Mouse (Mus musculus) 3T3-L1 (cell line): ENCODE results near the gene Opcml.

Experiments used
- DNase-seq: peaks from one replicate; pipeline ENCODE4 v3.0.0-alpha.2; 2015; ENCODE audit warnings: low read depth, low spot score

The Opcml gene

DNA sequence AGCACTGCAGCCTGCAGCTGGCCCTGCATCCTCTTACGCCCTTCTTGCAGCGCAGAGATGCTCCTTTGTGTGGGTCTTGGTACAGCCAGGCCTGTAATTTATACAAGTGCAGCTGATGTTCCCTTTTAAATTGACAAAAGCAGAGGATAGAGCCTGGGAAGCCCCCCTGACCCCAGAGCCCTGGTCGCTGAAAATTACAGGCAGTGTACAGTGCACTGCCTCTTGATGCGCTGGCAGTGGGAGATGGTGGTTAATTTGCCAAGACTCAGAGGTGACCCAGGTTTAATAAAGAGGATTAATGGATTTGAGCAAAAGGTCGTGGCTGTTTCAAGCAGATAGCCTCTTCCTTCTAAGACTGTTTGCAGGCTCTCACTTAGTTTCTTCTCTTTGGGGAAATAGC lies 39.9 kb downstream of the Opcml start:
- no peak for DNase-seq

DNA sequence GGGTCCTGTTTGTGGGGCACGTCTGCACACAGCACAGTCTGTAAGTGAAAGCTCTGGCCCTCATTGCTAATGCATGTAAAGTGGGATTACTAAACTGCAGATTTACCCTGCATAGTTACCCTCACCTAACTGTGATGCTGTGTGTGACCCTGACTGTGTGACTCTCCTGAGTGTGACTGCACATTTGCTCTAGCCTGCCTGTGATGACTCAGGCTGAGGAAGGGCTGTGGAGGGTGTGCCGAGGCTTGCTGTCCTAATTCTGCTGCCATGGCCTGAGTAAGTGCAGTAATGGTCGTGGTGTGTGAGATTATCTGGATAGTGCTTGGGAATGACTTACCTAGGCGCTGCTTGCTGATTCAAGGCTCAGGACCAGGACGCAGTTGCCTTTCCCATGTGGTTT lies 52.2 kb downstream of the Opcml start:
- DNase-seq = peak; percentile 16

DNA sequence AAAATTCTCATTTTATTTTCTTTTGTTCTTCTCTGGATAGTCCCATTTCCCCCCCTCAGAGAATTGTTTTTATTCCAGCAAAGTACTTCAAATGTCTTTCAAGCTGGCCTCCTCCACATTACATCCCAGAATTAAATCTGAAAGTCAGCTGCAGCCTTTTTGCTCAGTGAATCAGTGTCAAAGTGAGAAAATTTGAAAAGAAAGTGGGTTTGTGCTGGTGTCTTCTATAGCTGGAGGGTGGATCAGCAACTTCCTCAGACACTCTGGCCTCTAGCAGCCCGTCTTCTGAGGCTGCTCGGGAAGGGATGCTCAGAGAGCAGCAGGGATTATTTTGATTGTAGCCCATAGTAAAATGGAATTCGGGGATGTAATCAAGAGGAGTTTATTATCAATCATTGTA lies 81.0 kb downstream of the Opcml start:
- no peak for DNase-seq

DNA sequence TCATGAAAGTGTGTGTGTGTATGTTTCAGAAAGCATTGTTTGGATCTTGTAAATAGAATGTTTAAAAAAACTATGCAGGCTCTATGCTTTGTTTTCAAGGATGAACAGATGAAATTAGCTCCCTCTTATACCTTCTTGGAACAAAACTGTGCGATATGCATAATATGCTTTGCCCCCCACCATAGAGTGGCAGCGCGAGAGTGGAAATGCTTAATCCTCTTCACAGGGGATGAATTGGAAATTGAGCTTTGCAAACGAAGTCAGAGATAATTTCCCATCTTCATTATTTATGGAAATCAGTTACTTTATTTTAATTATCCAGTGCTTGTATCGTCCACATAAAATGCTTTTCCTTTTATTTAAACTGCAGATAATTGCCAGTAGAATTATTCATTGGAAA lies 99.1 kb downstream of the Opcml start:
- no peak for DNase-seq

DNA sequence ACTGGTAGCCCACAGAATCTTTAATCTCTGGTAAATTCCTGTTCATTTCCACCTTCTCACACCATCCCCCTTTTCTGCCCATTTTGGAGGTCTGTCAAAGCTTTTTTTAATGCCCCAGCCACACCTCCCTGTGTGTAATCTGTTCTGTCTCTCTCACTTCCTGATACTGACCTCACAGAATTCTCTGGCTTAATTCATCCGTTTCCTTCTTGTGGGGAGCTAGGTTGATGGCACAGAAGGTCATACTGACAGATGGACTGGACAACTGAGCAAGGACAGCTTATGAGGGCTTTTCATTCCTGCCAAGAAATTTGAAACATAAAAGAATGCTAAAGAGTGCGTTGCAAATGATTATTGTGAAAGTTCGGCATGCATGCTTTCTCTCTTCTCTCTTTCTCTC lies 126.7 kb downstream of the Opcml start:
- DNase-seq = no peak

DNA sequence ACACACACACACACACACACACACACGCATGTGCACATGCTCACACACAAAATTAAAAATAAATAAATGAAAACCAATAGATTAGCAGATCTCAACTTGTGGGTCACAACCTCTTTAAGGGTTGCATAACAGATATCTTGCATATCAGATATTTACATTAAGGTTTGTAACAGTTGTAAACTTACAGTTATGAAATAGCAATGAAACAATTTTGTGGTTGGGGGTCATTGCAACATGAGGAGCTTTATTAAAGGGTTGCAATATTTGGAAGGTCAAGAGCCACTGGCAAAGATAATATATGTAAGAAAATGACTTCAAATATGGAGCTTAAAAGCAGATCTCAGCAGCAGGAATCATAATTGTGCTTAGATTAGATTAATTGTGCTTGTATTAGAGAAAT lies 132.9 kb downstream of the Opcml start:
- no peak for DNase-seq

DNA sequence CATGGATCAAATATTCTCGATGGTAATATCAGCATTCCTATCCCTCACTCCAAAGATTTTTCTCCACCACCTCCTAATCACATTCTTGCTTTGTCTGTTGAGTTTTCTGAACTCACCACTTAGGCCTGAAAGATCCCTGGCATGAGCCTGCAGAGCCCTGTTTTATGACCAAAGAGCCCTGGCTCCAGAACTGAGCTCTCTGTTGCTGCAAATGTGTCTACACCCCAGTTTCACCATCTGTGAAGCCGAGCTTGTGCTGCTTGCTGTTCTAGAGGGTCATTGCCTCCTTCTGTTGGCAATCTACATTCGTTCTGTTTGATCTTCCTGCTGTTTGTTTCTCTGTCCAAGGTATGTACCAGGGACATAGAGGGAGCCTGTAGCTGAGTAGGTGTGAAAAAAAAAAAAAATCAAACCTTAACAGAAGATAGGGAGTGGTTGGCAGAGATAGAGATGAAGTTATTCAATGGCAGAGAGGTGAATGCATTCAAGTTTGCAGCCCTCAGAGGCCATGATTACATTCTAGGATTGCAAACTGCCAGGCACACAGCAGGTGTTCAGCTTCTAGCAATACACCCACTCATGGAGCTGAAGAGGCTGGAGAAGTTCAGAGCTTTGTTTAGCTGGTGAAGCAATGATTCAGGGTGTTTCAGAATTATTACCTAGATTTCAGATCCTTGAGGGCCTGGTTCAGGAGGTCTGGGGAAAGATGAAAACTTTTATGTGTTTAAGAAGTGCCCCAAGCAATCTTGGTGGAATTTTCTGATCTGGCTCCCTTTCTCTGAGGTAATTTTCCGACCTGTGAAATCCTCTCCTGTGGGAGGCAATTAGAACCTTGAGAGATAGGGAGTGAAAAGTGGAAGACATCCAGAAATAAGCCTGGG lies 133.6 kb downstream of the Opcml start:
- no peak for DNase-seq

DNA sequence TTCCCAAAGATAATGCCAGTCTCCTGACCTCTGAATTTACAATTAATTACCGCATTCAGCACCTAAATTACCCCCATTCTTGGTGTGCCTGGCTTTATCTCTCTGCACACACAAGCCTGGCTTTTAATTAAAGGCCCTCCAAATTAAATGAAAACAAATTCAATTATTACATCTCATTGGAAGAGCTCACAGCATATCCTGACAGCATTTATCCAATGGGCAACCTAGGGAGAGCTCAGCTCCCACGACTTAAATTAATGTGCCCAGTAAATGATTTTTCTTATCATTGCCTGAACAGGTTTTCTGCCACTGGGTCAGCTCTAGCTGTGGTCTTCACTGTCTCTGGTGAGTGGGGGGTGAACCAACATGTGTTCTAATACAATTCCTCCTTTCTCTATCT lies 135.1 kb downstream of the Opcml start:
- no peak for DNase-seq

DNA sequence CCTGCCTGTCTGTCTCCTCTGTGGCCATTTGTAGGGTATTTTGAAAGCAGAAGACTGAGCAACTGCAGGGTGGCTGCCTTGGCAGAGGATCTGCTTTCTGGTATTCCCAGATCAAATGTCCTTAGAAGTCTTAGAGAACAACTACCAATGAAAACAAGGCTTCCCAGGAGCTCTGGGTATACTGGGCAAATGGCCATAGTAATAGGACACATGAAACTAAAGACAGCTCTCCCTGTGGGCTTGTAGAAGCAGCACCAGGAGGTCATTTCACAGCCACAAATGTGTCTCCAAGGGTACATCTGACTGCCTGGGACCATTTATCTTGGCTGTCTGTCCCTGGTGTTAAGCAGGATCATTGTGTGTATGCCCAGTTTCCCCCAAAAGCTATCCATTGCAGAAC lies 146.7 kb downstream of the Opcml start:
- peak; percentile 36 for DNase-seq

DNA sequence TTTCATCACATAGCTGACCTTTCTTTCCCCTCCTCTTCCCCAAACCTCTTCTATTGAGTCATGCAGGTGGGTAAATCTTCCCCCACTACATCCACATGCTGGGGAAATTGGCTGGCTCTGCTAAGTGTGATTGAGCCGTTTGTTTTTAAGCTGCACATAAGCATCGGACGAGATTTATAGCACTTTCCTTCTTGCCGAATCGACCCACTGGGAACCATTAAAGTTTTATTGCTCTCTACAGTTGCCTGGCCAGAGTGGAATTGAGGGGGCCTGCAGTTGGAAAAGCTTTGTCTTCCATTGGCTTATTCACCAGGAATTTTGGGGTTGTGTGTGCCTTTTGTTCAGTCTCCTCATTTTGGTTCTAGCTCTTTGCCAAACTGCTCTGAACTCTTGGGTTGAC lies 147.1 kb downstream of the Opcml start:
- no peak for DNase-seq

DNA sequence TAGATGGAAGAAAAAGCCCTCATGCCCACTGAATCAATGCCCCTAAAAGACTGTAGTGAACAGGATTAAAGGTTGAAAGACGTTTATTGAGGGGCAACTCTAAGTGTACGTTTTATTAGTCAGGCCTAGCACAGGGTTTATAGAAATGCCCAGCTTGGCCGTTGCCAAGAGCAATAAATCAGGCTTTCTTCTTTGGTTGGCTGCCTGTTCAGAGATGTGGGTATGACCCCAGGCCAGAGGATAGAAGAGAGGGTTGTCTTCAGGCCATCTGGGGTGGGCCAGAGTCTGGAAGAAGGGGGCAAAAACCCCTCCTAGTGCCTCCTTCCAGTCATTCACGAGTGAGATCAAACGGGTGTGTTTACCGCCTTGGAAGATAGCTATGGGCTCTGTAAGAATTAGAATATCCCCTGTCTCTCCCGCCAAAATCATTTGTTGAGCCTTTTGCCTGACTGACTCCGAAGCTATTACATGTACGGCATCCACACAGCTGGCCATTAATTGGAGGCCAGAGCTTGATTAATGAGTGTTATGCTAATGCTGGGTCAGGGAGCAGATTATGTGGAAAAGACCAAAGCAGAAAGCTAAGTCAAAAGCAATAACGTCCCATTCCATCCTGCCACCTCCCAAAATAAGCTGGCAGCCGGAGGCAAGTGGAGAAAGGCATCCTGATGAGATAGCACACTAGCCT lies 154.9 kb downstream of the Opcml start:
- no peak for DNase-seq

DNA sequence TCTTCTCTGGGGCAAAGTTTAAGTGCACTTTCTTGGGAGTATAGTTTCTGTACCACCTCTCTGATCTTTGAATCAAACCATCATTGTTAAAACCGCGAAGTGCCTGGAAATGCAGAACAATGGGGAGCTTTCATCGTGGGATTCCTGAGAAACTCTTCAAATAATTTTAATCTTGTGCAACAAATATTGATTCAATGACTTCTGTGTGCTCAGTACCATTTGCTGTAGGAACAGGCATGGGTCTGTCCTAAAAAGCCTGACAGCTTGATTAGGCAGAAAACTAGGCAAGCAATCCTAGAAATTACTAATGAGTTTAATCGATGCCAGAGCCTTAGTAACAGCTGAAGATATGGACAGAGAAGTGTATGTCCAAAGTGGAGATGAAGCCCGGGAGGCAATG lies 160.5 kb downstream of the Opcml start:
- DNase-seq = no peak

DNA sequence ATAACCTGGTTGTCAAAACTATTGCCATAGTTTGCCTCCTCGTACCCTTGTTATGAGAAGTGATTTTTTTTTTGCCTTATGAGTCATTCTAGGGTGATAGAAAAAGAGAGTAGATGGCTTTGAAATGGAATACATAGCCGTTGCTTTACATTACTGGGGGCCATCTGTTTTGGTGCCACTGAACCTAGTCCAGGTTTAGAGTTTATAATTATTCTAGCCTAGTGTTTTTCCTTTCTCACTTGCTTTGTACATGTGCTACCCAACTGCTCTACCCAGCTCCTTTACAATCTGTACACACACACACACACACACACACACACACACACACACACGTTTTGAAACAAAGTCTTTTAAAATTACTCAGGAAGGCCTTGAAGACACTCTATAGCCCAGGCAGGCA lies 171.1 kb downstream of the Opcml start:
- DNase-seq = no peak

DNA sequence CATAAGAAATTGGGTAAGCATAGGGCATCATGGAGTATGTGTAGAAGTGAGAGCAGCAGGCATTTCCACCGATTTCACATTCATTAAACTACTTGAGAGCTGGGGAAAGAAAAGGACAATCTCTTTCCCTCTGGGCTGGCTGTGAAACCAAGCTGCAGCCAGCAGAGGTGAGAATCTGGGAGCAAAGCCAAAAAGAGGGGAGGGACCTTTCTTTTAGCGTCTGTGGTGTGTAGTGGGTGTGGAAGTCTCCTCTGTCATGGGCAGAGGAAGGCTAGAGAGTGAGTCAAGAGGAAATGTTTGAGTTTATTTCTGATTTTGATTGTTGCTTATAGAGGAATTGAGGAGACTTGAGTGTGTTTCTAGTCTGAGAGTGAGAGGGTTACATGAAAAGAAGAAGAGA lies 172.8 kb downstream of the Opcml start:
- DNase-seq = peak; percentile 62

DNA sequence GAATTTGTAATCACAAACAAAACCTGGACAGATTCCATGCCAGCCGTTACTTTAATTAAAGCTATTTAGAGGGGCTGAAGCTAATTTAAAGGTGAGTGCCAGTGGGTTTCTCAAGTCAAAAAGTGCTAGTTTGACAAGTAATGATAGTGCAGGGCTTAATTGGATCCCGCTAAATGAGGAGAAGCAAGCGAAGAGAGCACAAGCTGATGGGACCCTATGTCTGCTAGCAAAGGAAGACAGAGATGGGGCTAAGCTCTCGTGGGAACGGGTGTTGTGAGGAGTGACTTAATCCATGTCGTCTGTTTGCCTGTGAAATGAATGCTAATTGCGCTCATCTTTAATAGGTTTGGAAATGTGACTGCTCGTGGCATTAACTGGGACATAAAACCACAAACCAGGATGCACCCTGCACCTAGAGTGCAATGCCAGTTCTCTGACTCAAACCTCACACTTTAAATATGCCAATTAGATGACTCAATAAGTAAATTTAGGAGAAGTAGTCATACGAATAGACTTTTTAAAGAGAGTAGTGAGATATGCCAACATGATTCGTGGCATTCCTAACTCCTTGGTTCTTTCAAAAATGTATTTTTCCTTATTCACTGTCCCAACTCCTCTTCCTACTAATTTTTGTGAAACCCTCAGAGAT lies 174.5 kb downstream of the Opcml start:
- DNase-seq = peak; percentile 72

DNA sequence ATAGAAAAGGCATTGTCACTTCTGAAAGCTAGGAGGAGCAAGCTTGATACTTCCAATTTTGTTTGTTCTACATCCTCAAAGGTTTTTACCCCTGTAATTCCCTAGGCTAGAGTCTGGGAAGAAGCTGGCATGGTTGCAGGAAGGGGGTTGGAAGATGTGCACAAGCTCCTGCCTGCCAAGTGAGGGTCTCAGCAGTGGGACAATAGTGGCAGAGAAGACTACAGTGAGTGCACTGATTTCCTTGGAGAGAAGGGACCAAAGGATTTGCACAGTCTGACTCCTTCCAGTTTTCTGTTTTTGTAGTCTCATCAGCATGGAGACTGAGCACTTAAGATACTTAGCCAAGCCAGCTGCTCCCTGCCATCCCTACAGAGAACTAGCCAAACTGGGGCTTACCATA lies 177.7 kb downstream of the Opcml start:
- DNase-seq = no peak

DNA sequence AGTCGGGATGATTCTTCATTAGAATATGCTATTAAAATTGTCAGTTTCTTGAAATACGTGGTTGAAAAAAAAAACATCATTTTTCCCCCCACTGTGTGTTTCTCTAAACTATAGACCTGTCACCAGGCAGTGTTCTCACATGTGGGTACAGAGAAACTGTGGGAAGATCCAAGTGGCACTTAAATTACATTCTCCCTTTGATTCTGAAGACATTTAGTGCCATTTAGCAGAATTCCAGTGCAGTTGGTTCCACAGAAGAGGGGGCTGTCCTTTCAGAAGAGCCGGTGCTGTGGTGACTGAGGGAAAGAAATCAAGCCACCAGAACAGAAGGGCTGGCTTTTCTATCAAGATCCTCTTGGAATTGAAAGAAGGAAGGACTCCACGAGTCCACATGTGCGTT lies 181.7 kb downstream of the Opcml start:
- no peak for DNase-seq

DNA sequence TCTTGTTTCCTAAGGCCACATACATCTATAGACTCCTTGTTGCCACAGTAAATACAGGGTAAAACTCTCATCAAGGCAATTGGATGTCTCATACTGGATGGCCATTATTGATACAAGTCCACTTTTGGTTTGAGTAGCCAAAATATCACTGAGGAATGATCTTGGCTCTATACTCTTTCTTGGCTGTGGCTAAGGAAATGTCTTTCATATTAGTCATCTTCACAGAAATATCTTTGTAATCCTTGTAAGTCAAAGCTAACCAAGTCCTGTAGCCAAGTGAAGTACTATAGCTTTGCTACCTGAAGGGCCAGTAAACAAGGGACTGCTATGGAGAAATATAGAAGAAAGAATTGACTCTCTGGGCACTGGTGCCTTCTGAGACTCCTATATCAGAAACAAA lies 192.0 kb downstream of the Opcml start:
- DNase-seq = peak; percentile 80

DNA sequence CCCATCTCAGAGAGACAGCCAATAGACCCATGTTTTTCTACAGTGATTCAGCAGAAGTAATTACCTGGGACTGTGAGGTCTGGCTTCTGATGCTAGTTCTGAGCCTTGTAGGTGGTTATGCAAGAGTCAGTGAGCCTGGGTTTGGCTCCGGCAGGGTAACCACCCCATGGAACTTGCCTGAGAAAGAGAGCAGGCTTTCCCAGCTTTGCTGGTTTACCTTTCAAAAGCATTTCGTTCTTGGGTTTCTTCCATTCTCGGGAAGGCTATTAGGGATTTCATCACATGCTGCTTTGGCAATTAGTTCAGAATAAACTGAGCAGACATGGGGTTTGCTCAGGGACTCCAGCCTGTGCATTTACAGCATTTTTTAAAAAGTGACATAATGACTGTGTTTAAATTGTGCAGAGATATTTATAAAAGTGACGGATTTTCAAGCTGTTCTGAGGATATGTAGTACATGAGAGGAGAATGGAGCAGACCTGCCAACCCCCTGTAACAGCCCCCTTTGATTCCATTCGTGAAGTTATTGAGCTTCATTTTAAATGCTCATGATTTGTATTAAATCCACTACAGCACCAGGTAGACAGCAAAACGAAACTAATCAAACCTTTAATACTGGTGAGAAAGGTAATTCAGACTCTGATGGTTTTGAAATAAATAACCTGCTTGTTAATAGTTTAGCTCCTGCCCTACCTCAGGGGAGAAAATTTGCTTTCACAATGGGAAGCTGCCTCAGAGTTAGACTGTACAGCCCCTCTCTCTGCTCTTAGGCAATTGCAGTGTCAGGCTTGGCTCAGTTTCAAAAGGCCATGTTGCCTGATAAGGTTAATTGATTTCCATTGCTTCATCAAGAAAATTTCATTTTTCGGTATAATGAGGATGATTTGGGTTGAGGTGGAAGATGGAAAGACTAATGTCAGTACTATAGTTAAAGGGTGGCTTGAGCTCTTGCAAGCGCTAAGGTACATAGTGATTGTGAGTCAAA lies 196.3 kb downstream of the Opcml start:
- DNase-seq = no peak

DNA sequence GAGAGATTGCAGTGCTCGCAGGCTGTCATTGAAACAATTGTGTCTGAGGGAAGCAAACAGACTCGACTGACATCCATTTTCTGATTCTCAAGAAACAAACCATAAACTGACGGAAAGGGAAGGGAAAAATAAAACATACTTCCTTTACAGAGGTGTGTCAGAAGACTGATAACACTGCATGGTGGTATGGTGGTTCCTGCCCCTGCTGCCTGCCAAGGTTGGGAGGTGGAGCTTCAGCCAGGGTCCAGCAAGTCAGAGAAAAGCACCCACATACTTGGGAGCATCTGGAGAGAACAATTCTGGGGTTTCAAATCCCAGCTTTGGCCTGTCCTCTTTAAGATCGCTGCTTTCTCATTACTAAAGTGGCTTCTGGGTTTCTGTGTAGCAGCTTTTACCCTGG lies 201.0 kb downstream of the Opcml start:
- DNase-seq = no peak

DNA sequence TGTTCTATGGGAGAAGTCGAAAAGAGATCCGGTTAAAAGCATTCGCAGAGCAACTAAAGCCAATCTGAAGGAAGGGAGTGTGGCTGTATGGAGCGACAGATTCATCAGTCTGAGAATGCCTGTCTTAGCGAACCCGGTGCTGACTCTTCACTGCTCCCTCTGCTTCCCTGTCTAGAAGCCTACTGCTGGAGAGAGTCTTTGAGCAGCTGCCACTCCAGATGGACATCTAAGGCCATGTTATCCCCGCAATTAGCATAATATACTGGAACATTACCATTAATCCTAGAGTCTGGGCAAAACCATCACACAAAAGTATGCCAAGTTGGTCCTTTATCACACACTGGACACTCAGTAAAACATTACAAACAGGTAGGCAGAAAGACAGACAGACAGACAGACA lies 206.0 kb downstream of the Opcml start:
- no peak for DNase-seq

DNA sequence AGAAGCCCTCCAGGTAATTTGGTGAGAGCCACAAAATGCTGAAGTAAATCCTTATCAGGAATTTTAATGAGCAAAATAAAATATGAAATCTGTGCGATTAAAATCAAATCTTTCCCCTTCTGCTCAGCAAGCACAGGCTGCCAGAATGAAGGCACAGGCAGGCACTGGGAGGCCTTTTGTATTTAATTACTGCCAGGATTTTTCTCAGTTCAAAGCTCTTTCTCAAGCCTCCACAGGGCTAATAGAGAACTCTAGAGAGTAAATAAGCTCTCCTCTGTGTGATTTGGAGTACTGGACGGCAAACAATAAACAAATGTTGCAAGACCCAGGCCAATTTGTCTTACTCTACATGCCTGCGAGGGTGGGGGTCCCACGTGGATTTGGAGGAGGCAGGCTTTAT lies 208.2 kb downstream of the Opcml start:
- DNase-seq = no peak
